Mouse (Mus musculus) adrenal gland, adult 2 months (tissue): ENCODE data around the gene Plekha5. TPM values are rescaled to one million over a fixed set of nuclear protein-coding genes. Genes with fewer than 3 reads are reported as not detected.
"Not testable (repeated sequence)": the region's sequence is repeated elsewhere in the genome, so short reads cannot be mapped to it uniquely, and the experiment has no call there.

Experiments
- DNase-seq: peaks from one replicate; pipeline ENCODE4 v3.0.0; 2021
- polyA plus RNA-seq: library from polyadenylated mRNA; depleted of rRNA; stranded (reverse); fragments of >200 nt; gene quantifications from 2 replicates; pipeline ENCODE4 v1.2.3, GENCODE M21; 2012
- total RNA-seq, 2 experiments: library from RNA; stranded (reverse); gene quantifications; 2 replicates each; pipeline ENCODE4 v1.2.3; 2021

Gene Plekha5
- total and polyA plus RNA-seq, 3 experiments: 15.7 to 32.4 (median 27.1) TPM

GRCm38 (mm10) chr6:140528414-140528813 lies 104.6 kb downstream of the Plekha5 start:
- no peak for DNase-seq

GRCm38 (mm10) chr6:140532858-140533257 lies 109.0 kb downstream of the Plekha5 start:
- not testable (repeated sequence) for DNase-seq

- no peak for DNase-seq
These were observed 109.8 kb downstream of the Plekha5 start for GRCm38 (mm10) chr6:140533606-140534005.

- peak; percentile 47 for DNase-seq
These were observed 111.7 kb downstream of the Plekha5 start for GRCm38 (mm10) chr6:140535504-140535903.

- DNase-seq: no peak
These were observed 118.1 kb downstream of the Plekha5 start for GRCm38 (mm10) chr6:140541919-140542318.

- no peak for DNase-seq
These were observed 119.3 kb downstream of the Plekha5 start for GRCm38 (mm10) chr6:140543005-140543794.

- peak; percentile 12 for DNase-seq
These were observed 122.2 kb downstream of the Plekha5 start for GRCm38 (mm10) chr6:140546095-140546494.

GRCm38 (mm10) chr6:140546648-140547201 lies 122.9 kb downstream of the Plekha5 start:
- no peak for DNase-seq

GRCm38 (mm10) chr6:140547203-140547944 lies 123.5 kb downstream of the Plekha5 start:
- no peak for DNase-seq

GRCm38 (mm10) chr6:140548082-140548769 lies 124.4 kb downstream of the Plekha5 start:
- DNase-seq: peak; percentile 76

- peak; percentile 52 for DNase-seq
These were observed 126.9 kb downstream of the Plekha5 start for GRCm38 (mm10) chr6:140550741-140551140.

- no peak for DNase-seq
These were observed 130.4 kb downstream of the Plekha5 start for GRCm38 (mm10) chr6:140554261-140554660.

- no peak for DNase-seq
These were observed 135.6 kb downstream of the Plekha5 start for GRCm38 (mm10) chr6:140559411-140559810.

GRCm38 (mm10) chr6:140561151-140561916 lies 137.5 kb downstream of the Plekha5 start:
- peak; percentile 12 for DNase-seq

GRCm38 (mm10) chr6:140561917-140562590 lies 138.2 kb downstream of the Plekha5 start:
- DNase-seq: peak; percentile 68

GRCm38 (mm10) chr6:140567199-140567598 lies 143.3 kb downstream of the Plekha5 start:
- no peak for DNase-seq

- no peak for DNase-seq
These were observed 144.0 kb downstream of the Plekha5 start for GRCm38 (mm10) chr6:140567897-140568296.

- peak; percentile 56 for DNase-seq
These were observed 146.3 kb downstream of the Plekha5 start for GRCm38 (mm10) chr6:140570152-140570551.

- DNase-seq: no peak
These were observed 151.1 kb downstream of the Plekha5 start for GRCm38 (mm10) chr6:140574943-140575342.

- no peak for DNase-seq
These were observed 152.3 kb downstream of the Plekha5 start for GRCm38 (mm10) chr6:140576133-140576532.
